Mouse (Mus musculus) limb, embryonic 15.5 days (tissue): Measurements from ENCODE around the gene Kcnip2. TPM values are rescaled to one million over a fixed set of nuclear protein-coding genes. Genes with fewer than 3 reads are reported as not detected.

Experiments used
- ATAC-seq: fragments of 200-750 bp; cut with Nextera tagmentation; 2 replicates; pipeline ENCODE4 v1.8.0; 2017; ENCODE audit warnings: low read depth, moderate TSS enrichment; ENCODE audit not compliant: insufficient number of reproducible peaks, low FRiP score, low TSS enrichment
- H3K27ac ChIP-seq: fragments of 300-500 bp; sonication (generic); 2 replicates; pipeline ENCODE4 v1.5.1; 2015; ENCODE audit warnings: moderate library complexity, mild to moderate bottlenecking, inconsistent platforms
- H3K27me3 ChIP-seq: fragments of 300-500 bp; sonication (generic); 2 replicates; pipeline ENCODE4 v1.6.1; 2015; ENCODE audit warnings: inconsistent platforms
- H3K36me3 ChIP-seq: fragments of 300-500 bp; sonication (generic); 2 replicates; pipeline ENCODE4 v1.6.1; 2015; ENCODE audit warnings: inconsistent platforms
- H3K4me1 ChIP-seq: fragments of 300-500 bp; sonication (generic); 2 replicates; pipeline ENCODE4 v1.6.1; 2015; ENCODE audit warnings: inconsistent platforms
- H3K4me2 ChIP-seq: fragments of 300-500 bp; sonication (generic); 2 replicates; pipeline ENCODE4 v1.6.1; 2015; ENCODE audit warnings: mild to moderate bottlenecking, inconsistent platforms
- H3K4me3 ChIP-seq: fragments of 300-500 bp; sonication (generic); 2 replicates; pipeline ENCODE4 v1.5.1; 2015; ENCODE audit warnings: mild to moderate bottlenecking, inconsistent platforms
- H3K9ac ChIP-seq: fragments of 300-500 bp; sonication (generic); 2 replicates; pipeline ENCODE4 v1.6.1; 2015; ENCODE audit warnings: inconsistent platforms
- H3K9me3 ChIP-seq: fragments of 300-500 bp; sonication (generic); 2 replicates; pipeline ENCODE4 v1.6.1; 2016; ENCODE audit warnings: inconsistent platforms
- WGBS: fragments of 180-500 bp; shearing (Covaris S2); methylation state at CpG from one replicate; pipeline ENCODE4 v1.1.7; 2015; 5-methylcytosine and 5-hydroxymethylcytosine counted together
- polyA plus RNA-seq: library from polyadenylated mRNA; unstranded; fragments of >200 nt; fragmentation: Nextera tagmentation; extraction: Ambion mirVana; gene quantifications from 2 replicates; pipeline ENCODE4 v1.2.1, GENCODE M21; 2015

Kcnip2 gene
- polyA plus RNA-seq, 1 experiment from 2014 or later = 0.69 TPM

GRCm38 (mm10) chr19:45789365-45789764 lies 26.5 kb downstream of the Kcnip2 start:
- 60% methylated on average over 7 of the region's 7 CpGs for WGBS

GRCm38 (mm10) chr19:45788337-45788736 lies 27.5 kb downstream of the Kcnip2 start:
- 31% methylated on average over 4 of the region's 4 CpGs for WGBS
- no peak for ATAC-seq
- Histone ChIP-seq H3K27ac (0 out of 2 replicates have a peak overlapping the region, but pooled peaks have one; percentile 30), H3K27me3 (no peaks in the 10 kb centered on the region), H3K4me2 (no peak overlapping the region), H3K4me1 (peaks cover 4% of the 10 kb centered on the region; the same call in 1 of the 2 replicates), H3K4me3 (no peak overlapping the region), H3K9ac (no peak overlapping the region), H3K9me3 (no peaks in the 10 kb centered on the region), H3K36me3 (no peaks in the 10 kb centered on the region)

More at GRCm38 (mm10) chr19:45789365-45789764, 26.5 kb downstream of the Kcnip2 start:
- H3K4me3 ChIP-seq = no peak overlapping the region
- peaks cover 2% of the 10 kb centered on the region; the same call in 1 of the 2 replicates for H3K4me1 ChIP-seq
- no peaks in the 10 kb centered on the region for H3K9me3 ChIP-seq
- ATAC-seq = no peak
- no peak overlapping the region for H3K9ac ChIP-seq
- H3K27me3 ChIP-seq = no peaks in the 10 kb centered on the region
- no peak overlapping the region for H3K27ac ChIP-seq
- no peak overlapping the region for H3K4me2 ChIP-seq
- no peaks in the 10 kb centered on the region for H3K36me3 ChIP-seq

- no peaks in the 10 kb centered on the region for H3K27me3 ChIP-seq
- H3K4me1 ChIP-seq = peaks cover 3% of the 10 kb centered on the region; the same call in 1 of the 2 replicates
- WGBS = 71% methylated on average over 3 of the region's 3 CpGs
- H3K9ac ChIP-seq = no peak overlapping the region
- no peaks in the 10 kb centered on the region for H3K36me3 ChIP-seq
- no peak overlapping the region for H3K27ac ChIP-seq
- no peaks in the 10 kb centered on the region for H3K9me3 ChIP-seq
- no peak overlapping the region for H3K4me2 ChIP-seq
- ATAC-seq = no peak
- no peak overlapping the region for H3K4me3 ChIP-seq
Observed at GRCm38 (mm10) chr19:45787450-45787849, 28.4 kb downstream of the Kcnip2 start.

- no peak for ATAC-seq
- Histone ChIP-seq H3K36me3 (no peaks in the 10 kb centered on the region), H3K4me2 (no peak overlapping the region), H3K27ac (no peak overlapping the region), H3K9me3 (no peaks in the 10 kb centered on the region), H3K9ac (no peak overlapping the region), H3K27me3 (no peaks in the 10 kb centered on the region), H3K4me1 (peaks cover 15% of the 10 kb centered on the region), H3K4me3 (no peak overlapping the region)
- 49% methylated on average over 3 of the region's 3 CpGs for WGBS
Observed at GRCm38 (mm10) chr19:45785470-45785869, 30.4 kb downstream of the Kcnip2 start.

- H3K9ac ChIP-seq = peak overlapping the region; percentile 46
- H3K36me3 ChIP-seq = peaks cover 10% of the 10 kb centered on the region
- no peaks in the 10 kb centered on the region for H3K27me3 ChIP-seq
- H3K4me3 ChIP-seq = peak overlapping the region; percentile 79
- peak overlapping the region; percentile 48 for H3K4me2 ChIP-seq
- H3K27ac ChIP-seq = peak overlapping the region; percentile 97
- H3K4me1 ChIP-seq = peaks cover 23% of the 10 kb centered on the region
- no peak for ATAC-seq
- H3K9me3 ChIP-seq = no peaks in the 10 kb centered on the region
- WGBS = 29% methylated on average over 17 of the region's 17 CpGs
Observed at GRCm38 (mm10) chr19:45783933-45784576, 31.8 kb downstream of the Kcnip2 start.

- Histone ChIP-seq H3K9me3 (no peaks in the 10 kb centered on the region), H3K36me3 (peaks cover 12% of the 10 kb centered on the region), H3K4me3 (peak within 1 kb of the TSS; percentile 79), H3K4me2 (peak within 1 kb of the TSS; percentile 60), H3K27me3 (no peaks in the 10 kb centered on the region), H3K27ac (peak within 1 kb of the TSS; percentile 97), H3K9ac (peak within 1 kb of the TSS; percentile 91), H3K4me1 (peaks cover 23% of the 10 kb centered on the region)
- under 1% methylated on average over 53 of the region's 71 CpGs for WGBS
- peak; percentile 97 for ATAC-seq
Observed at GRCm38 (mm10) chr19:45783181-45783932, 32.5 kb downstream of the Kcnip2 start, which contains the start of gene Mgea5. Gene Mgea5, minus strand, starts transcription at chr19:45783837.

- peaks cover 23% of the 10 kb centered on the region for H3K4me1 ChIP-seq
- H3K27ac ChIP-seq = peak overlapping the region; percentile 97
- H3K27me3 ChIP-seq = no peaks in the 10 kb centered on the region
- WGBS = under 1% methylated on average over 34 of the region's 36 CpGs
- peak overlapping the region; percentile 79 for H3K4me3 ChIP-seq
- no peak for ATAC-seq
- H3K9ac ChIP-seq = peak overlapping the region; percentile 91
- peak overlapping the region; percentile 60 for H3K4me2 ChIP-seq
- H3K36me3 ChIP-seq = peaks cover 21% of the 10 kb centered on the region
- H3K9me3 ChIP-seq = no peaks in the 10 kb centered on the region
Observed at GRCm38 (mm10) chr19:45782315-45783001, 33.4 kb downstream of the Kcnip2 start.

GRCm38 (mm10) chr19:45781676-45782075 lies 34.2 kb downstream of the Kcnip2 start:
- H3K9ac ChIP-seq = no peak overlapping the region
- WGBS = 59% methylated on average over 8 of the region's 8 CpGs
- H3K4me2 ChIP-seq = peak overlapping the region; percentile 60

GRCm38 (mm10) chr19:45780350-45780915 lies 35.4 kb downstream of the Kcnip2 start:
- Histone ChIP-seq H3K27me3 (no peaks in the 10 kb centered on the region), H3K27ac (no peak overlapping the region), H3K4me1 (peaks cover 23% of the 10 kb centered on the region), H3K4me3 (no peak overlapping the region), H3K36me3 (peaks cover 38% of the 10 kb centered on the region), H3K4me2 (no peak overlapping the region), H3K9ac (no peak overlapping the region), H3K9me3 (no peaks in the 10 kb centered on the region)
- WGBS = 82% methylated on average over 13 of the region's 13 CpGs
- no peak for ATAC-seq

More at GRCm38 (mm10) chr19:45781676-45782075, 34.2 kb downstream of the Kcnip2 start:
- ATAC-seq = no peak
- Histone ChIP-seq H3K9me3 (no peaks in the 10 kb centered on the region), H3K27me3 (no peaks in the 10 kb centered on the region), H3K27ac (no peak overlapping the region), H3K4me3 (peak overlapping the region; percentile 79), H3K36me3 (peaks cover 27% of the 10 kb centered on the region), H3K4me1 (peaks cover 23% of the 10 kb centered on the region)

GRCm38 (mm10) chr19:45775486-45775885 lies 40.4 kb downstream of the Kcnip2 start:
- no peaks in the 10 kb centered on the region for H3K9me3 ChIP-seq
- H3K27me3 ChIP-seq = no peaks in the 10 kb centered on the region
- H3K9ac ChIP-seq = no peak overlapping the region
- H3K4me1 ChIP-seq = peaks cover 8% of the 10 kb centered on the region
- no peak overlapping the region for H3K4me3 ChIP-seq
- peaks cover 85% of the 10 kb centered on the region for H3K36me3 ChIP-seq
- ATAC-seq = no peak
- WGBS = 77% methylated on average over 2 of the region's 2 CpGs
- H3K4me2 ChIP-seq = no peak overlapping the region
- no peak overlapping the region for H3K27ac ChIP-seq

GRCm38 (mm10) chr19:45771501-45771900 lies 44.4 kb downstream of the Kcnip2 start:
- 92% methylated on average over 5 of the region's 5 CpGs for WGBS
- Histone ChIP-seq H3K27me3 (no peaks in the 10 kb centered on the region), H3K4me1 (no peaks in the 10 kb centered on the region), H3K36me3 (peaks cover 94% of the 10 kb centered on the region), H3K4me2 (no peak overlapping the region), H3K9me3 (no peaks in the 10 kb centered on the region), H3K9ac (no peak overlapping the region), H3K27ac (no peak overlapping the region), H3K4me3 (no peak overlapping the region)
- no peak for ATAC-seq
